In genomic region chr1:135204196-135205126, GRCm38 (mm10) we compare ENCODE assay signal across 11 mouse cellular contexts. TPM values are rescaled to one million over a fixed set of nuclear protein-coding genes. Genes with fewer than 3 reads are reported as not detected.
A peak's percentile ranks its signal among the peaks of the same experiment; 100 is the strongest.
DNase-seq lines count a peak whose midpoint lies in the region; ATAC-seq lines count a peak whose summit lies in the region.
"Had no signal": no experiment of that assay in that cellular context is flagged by ENCODE, and none has a peak within 500 bp of the region (broad histone marks: within the 10 kb centered on the region; RNA-seq: fewer than 3 reads in every experiment).

No protein-coding gene starts in this region.

- intact Hi-C loops in heart, postnatal 25 days (cut with DNase I): no loop called here

- no peaks in the 10 kb centered on the region for H3K9me3 ChIP-seq in heart, embryonic 12.5 days (replicated peaks)
- H3K9me3 ChIP-seq in liver, embryonic 13.5 days (replicated peaks): no peaks in the 10 kb centered on the region

- no peaks in the 10 kb centered on the region for H3K36me3 ChIP-seq in heart, embryonic 12.5 days
- no peaks in the 10 kb centered on the region for H3K36me3 ChIP-seq in liver, embryonic 13.5 days

- no peak overlapping the region for H3K9ac ChIP-seq in heart, embryonic 12.5 days
- 0 out of 2 replicates have a peak overlapping the region, but pooled peaks have one; percentile 8 for H3K9ac ChIP-seq in liver, embryonic 13.5 days

- no peak for DNase-seq in heart, postnatal 25 days (ENCODE audit: low spot score)
- DNase-seq in spleen, adult 12 weeks (ENCODE audit: low spot score): peak; percentile 51
- no peak for DNase-seq in spleen, adult 18-20 months
- peak; percentile 79 for DNase-seq in liver, embryonic 13.5 days
- no peak for DNase-seq in right cerebral cortex, postnatal 10 days (ENCODE audit: low spot score in 2 of 2)
- DNase-seq in neural tube, embryonic 10.5 days (ENCODE audit: extremely low spot score, low spot score): no peak
- DNase-seq in adrenal gland, postnatal 14 days: no peak
- DNase-seq: right cerebral cortex, postnatal 14 days had no signal

- peaks cover 52% of the 10 kb centered on the region for H3K27me3 ChIP-seq in heart, embryonic 12.5 days (replicated peaks)
- H3K27me3 ChIP-seq in liver, embryonic 13.5 days: peaks cover 7% of the 10 kb centered on the region; the same call in 1 of the 2 replicates

- peak; percentile 36; the same call in 1 of the 2 replicates for ATAC-seq in heart, embryonic 12.5 days (ENCODE audit: insufficient number of reproducible peaks, low FRiP score)
- ATAC-seq in liver, embryonic 13.5 days (ENCODE audit: low read depth): peak; percentile 93

- H3K4me3 ChIP-seq in heart, embryonic 12.5 days: no peak overlapping the region
- H3K4me3 ChIP-seq in liver, embryonic 13.5 days (replicated peaks): no peak overlapping the region

- WGBS in heart, embryonic 12.5 days: 13% methylated on average over 12 of the region's 12 CpGs
- WGBS in liver, embryonic 13.5 days (ENCODE audit: insufficient replicate concordance): 16% methylated on average over 12 of the region's 12 CpGs

- H3K4me1 ChIP-seq in heart, embryonic 12.5 days (replicated peaks): peaks cover 18% of the 10 kb centered on the region
- H3K4me1 ChIP-seq in liver, embryonic 13.5 days (replicated peaks): peaks cover 40% of the 10 kb centered on the region

- H3K4me2 ChIP-seq in heart, embryonic 12.5 days: no peak overlapping the region
- H3K4me2 ChIP-seq in liver, embryonic 13.5 days: peak overlapping the region; percentile 36

- H3K27ac ChIP-seq in heart, embryonic 12.5 days (ENCODE audit: poor library complexity, severe bottlenecking): no peak overlapping the region
- H3K27ac ChIP-seq in liver, embryonic 13.5 days: no peak overlapping the region

RNA-seq across cellular contexts. Expression of gene Gpr37l1, which starts 37.0 kb away (rescaled TPM):
- polyA plus RNA-seq in heart, embryonic 12.5 days (2016; fragmentation: Nextera tagmentation; extraction: Ambion mirVana): not detected in 2 replicates
- total RNA-seq in heart, postnatal 25 days (2021): 1 to 10 TPM in 1 of 2 experiments, under 1 TPM in 1; 0.81 to 1.1 TPM
- not detected in 2 replicates for polyA plus RNA-seq in liver, embryonic 13.5 days (2015; fragmentation: Nextera tagmentation; extraction: Ambion mirVana)
- 1.8 and 2.4 TPM in 2 replicates for total RNA-seq in adrenal gland, postnatal 14 days (2021)
- total RNA-seq: hematopoietic stem cell, adult 5-6 weeks had no signal

RNA-seq across cellular contexts. Expression of gene Elf3, which starts 53.9 kb away (rescaled TPM):
- polyA plus RNA-seq in heart, embryonic 12.5 days (2016; fragmentation: Nextera tagmentation; extraction: Ambion mirVana): 0.48 and 0.91 TPM in 2 replicates
- not detected for total RNA-seq in heart, postnatal 25 days (2021)
- 1.2 and 1.5 TPM in 2 replicates for polyA plus RNA-seq in liver, embryonic 13.5 days (2015; fragmentation: Nextera tagmentation; extraction: Ambion mirVana)
- total RNA-seq in adrenal gland, postnatal 14 days (2021): 0.30 TPM in 2 replicates
- total RNA-seq: adrenal gland, postnatal 36 days; hematopoietic stem cell, adult 5-6 weeks had no signal

RNA-seq across cellular contexts. Expression of gene Arl8a, which starts 57.8 kb away (rescaled TPM):
- polyA plus RNA-seq in heart, embryonic 12.5 days (2016; fragmentation: Nextera tagmentation; extraction: Ambion mirVana): 36.4 and 36.6 TPM in 2 replicates
- total RNA-seq in heart, postnatal 25 days (2021): 10 to 100 TPM; 17.9 to 20.3 TPM
- polyA plus RNA-seq in liver, embryonic 13.5 days (2015; fragmentation: Nextera tagmentation; extraction: Ambion mirVana): 8.9 and 10.5 TPM in 2 replicates
- total RNA-seq in adrenal gland, postnatal 14 days (2021): 41.9 and 57.3 TPM in 2 replicates

Comparison
In these comparisons a context has a peak if more than half of its experiments do, and no peak if none do; other contexts are left out.
1. DNase-seq: peak in spleen, adult 12 weeks (single experiment) and liver, embryonic 13.5 days (single experiment); none in heart, postnatal 25 days (single experiment), spleen, adult 18-20 months (0 of 2), right cerebral cortex, postnatal 10 days (0 of 2), neural tube, embryonic 10.5 days (single experiment) and adrenal gland, postnatal 14 days (single experiment).